11 mouse cellular contexts compared by ENCODE assay signal in the genomic region with DNA sequence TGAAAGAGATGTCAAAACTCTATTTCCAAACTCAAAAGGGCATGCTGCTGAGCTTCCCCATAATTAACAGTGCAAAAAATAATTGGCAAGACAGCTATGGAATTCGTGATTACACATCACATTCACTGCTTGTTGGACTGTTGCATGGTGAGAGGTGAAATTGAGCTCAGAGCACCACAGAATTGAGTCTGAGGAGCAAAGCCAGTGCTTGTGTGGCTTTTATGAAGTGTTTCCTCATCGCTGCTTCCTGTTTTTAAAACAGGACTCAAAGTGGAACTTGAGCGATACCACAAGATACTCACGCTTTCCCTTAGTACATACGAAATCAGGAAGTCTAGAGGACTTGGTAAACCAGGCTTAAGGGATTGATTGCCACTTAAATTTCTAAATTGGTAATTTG. TPM values are rescaled to one million over a fixed set of nuclear protein-coding genes. Genes with fewer than 3 reads are reported as not detected.
DNase-seq lines count a peak whose midpoint lies in the region; ATAC-seq and TF ChIP-seq lines count a peak whose summit lies in the region.
"Had no signal": no experiment of that assay in that cellular context is flagged by ENCODE, and none has a peak within 500 bp of the region (broad histone marks: within the 10 kb centered on the region; RNA-seq: fewer than 3 reads in every experiment).

No protein-coding gene starts in this region.

- no peak for TF ChIP-seq EP300 in liver, postnatal 0 days (IDR thresholded peaks at IDR 0.05; ENCODE audit: low read depth)

- TF ChIP-seq CTCF in liver, postnatal 0 days (IDR thresholded peaks at IDR 0.05; ENCODE audit: low read depth) = no peak
- no peak for TF ChIP-seq CTCF in G1E (IDR thresholded peaks at IDR 0.05; ENCODE audit: low read depth, low read length)
- no peak for TF ChIP-seq CTCF in lung, embryonic 14.5 days (IDR thresholded peaks at IDR 0.05; ENCODE audit: low read depth)

- peak; percentile 17 for DNase-seq in liver, postnatal 0 days
- DNase-seq in liver = no peak
- DNase-seq in G1E (ENCODE audit: low spot score) = no peak
- DNase-seq in lung, embryonic 14.5 days = peak; percentile 74
- DNase-seq in naive thymus-derived CD4-positive, alpha-beta T cell, adult 2 months (ENCODE audit: low read depth) = peak; percentile 76
- DNase-seq in forebrain, embryonic 10.5 days (ENCODE audit: extremely low spot score, low spot score) = no peak
- DNase-seq in cerebellum, adult 11-12 months = no peak
- DNase-seq in left cerebral cortex, postnatal 36 days (ENCODE audit: low spot score in 2 of 2) = no peak
- DNase-seq: heart, adult 2 months had no signal

- 40% methylated on average over 5 of the region's 5 CpGs for WGBS in liver, postnatal 0 days (ENCODE audit: insufficient replicate concordance)
- WGBS in lung, embryonic 14.5 days = 59% methylated on average over 5 of the region's 5 CpGs
- 90% methylated on average over 5 of the region's 5 CpGs for WGBS in forebrain, embryonic 10.5 days

- H3K27ac ChIP-seq in liver, postnatal 0 days (ENCODE audit: low read depth) = peak overlapping the region; percentile 70
- no peak overlapping the region for H3K27ac ChIP-seq in lung, embryonic 14.5 days (ENCODE audit: low read depth)
- no peak overlapping the region for H3K27ac ChIP-seq in forebrain, embryonic 10.5 days
- H3K27ac ChIP-seq: heart, adult 2 months; layer of hippocampus, adult 2 months had no signal

- H3K36me3 ChIP-seq in liver, postnatal 0 days (replicated peaks; ENCODE audit: insufficient read depth, low read length) = no peaks in the 10 kb centered on the region
- no peaks in the 10 kb centered on the region for H3K36me3 ChIP-seq in G1E (replicated peaks)
- no peaks in the 10 kb centered on the region for H3K36me3 ChIP-seq in lung, embryonic 14.5 days (ENCODE audit: insufficient read depth)
- no peaks in the 10 kb centered on the region for H3K36me3 ChIP-seq in forebrain, embryonic 10.5 days (replicated peaks)

- H3K4me2 ChIP-seq in liver, postnatal 0 days (ENCODE audit: low read depth, low read length) = no peak overlapping the region; the same call in 1 of the 2 replicates
- no peak overlapping the region for H3K4me2 ChIP-seq in lung, embryonic 14.5 days

- no peaks in the 10 kb centered on the region for H3K4me1 ChIP-seq in liver, postnatal 0 days (ENCODE audit: insufficient read depth)
- peaks cover 8% of the 10 kb centered on the region; the same call in 1 of the 2 replicates for H3K4me1 ChIP-seq in G1E (ENCODE audit: insufficient read depth, low read depth, low read length)
- H3K4me1 ChIP-seq in lung, embryonic 14.5 days (ENCODE audit: insufficient read depth) = no peaks in the 10 kb centered on the region
- H3K4me1 ChIP-seq in forebrain, embryonic 10.5 days = no peaks in the 10 kb centered on the region

- H3K9me3 ChIP-seq in liver, postnatal 0 days (ENCODE audit: low read length) = no peaks in the 10 kb centered on the region
- H3K9me3 ChIP-seq in G1E (replicated peaks) = no peaks in the 10 kb centered on the region
- no peaks in the 10 kb centered on the region for H3K9me3 ChIP-seq in lung, embryonic 14.5 days (ENCODE audit: low read depth, low read length)
- H3K9me3 ChIP-seq in forebrain, embryonic 10.5 days = no peaks in the 10 kb centered on the region

- no peak overlapping the region for H3K4me3 ChIP-seq in liver, postnatal 0 days (ENCODE audit: low read depth, low read length)
- H3K4me3 ChIP-seq in G1E (ENCODE audit: low read depth, low read length) = no peak overlapping the region
- H3K4me3 ChIP-seq in lung, embryonic 14.5 days (ENCODE audit: low read depth, low read length) = no peak overlapping the region
- H3K4me3 ChIP-seq in forebrain, embryonic 10.5 days = no peak overlapping the region
- H3K4me3 ChIP-seq: heart, adult 2 months; layer of hippocampus, adult 2 months had no signal

- no peak overlapping the region for H3K9ac ChIP-seq in liver, postnatal 0 days (replicated peaks)
- H3K9ac ChIP-seq in lung, embryonic 14.5 days = no peak overlapping the region

- peak; percentile 58 for ATAC-seq in liver, postnatal 0 days
- peak; percentile 28; the same call in 1 of the 2 replicates for ATAC-seq in G1E (ENCODE audit: extremely low read depth, insufficient number of reproducible peaks, low FRiP score, poor library complexity, severe bottlenecking)
- ATAC-seq in lung, embryonic 14.5 days (ENCODE audit: insufficient read depth) = no peak
- ATAC-seq: forebrain, embryonic 14.5 days had no signal

- intact Hi-C loops in left cerebral cortex, postnatal 36 days (cut with DNase I) = no loop called here

- H3K27me3 ChIP-seq in liver, postnatal 0 days (ENCODE audit: insufficient read depth, low read length) = no peaks in the 10 kb centered on the region
- no peaks in the 10 kb centered on the region for H3K27me3 ChIP-seq in G1E (ENCODE audit: insufficient read depth, low read length)
- H3K27me3 ChIP-seq in lung, embryonic 14.5 days (ENCODE audit: insufficient read depth, low read length) = no peaks in the 10 kb centered on the region
- 0 out of 2 replicates have a peak, but pooled peaks cover 6% of the 10 kb centered on the region for H3K27me3 ChIP-seq in forebrain, embryonic 10.5 days (ENCODE audit: poor library complexity, severe bottlenecking)

RNA-seq across cellular contexts. Expression of gene Arhgap15, which starts 24.0 kb away (rescaled TPM):
- polyA plus RNA-seq in liver, postnatal 0 days (2015; fragmentation: Nextera tagmentation; extraction: Ambion mirVana) = 5.3 and 6.3 TPM in 2 replicates
- 47.4 and 56.4 TPM in 2 replicates for total RNA-seq in G1E (2014; fragmentation: Nextera tagmentation)
- total RNA-seq in G1E (2017) = 38.3 and 39.8 TPM in 2 replicates
- 0.89 and 0.95 TPM in 2 replicates for polyA plus RNA-seq in G1E (2012)
- polyA plus RNA-seq in lung, embryonic 14.5 days (2014; fragmentation: Nextera tagmentation; extraction: Ambion mirVana) = 0.86 and 1.4 TPM in 2 replicates
- 0.30 and 0.49 TPM in 2 replicates for polyA plus RNA-seq in forebrain, embryonic 10.5 days (2016; fragmentation: Nextera tagmentation; extraction: Ambion mirVana)
- 10 to 100 TPM in 1 of 2 experiments, 1 to 10 TPM in 1; 7.6 to 12.2 TPM for total RNA-seq in left cerebral cortex, postnatal 36 days (2021)

Comparison
In these comparisons a context has a peak if more than half of its experiments do, and no peak if none do; other contexts are left out.
1. DNase-seq: peak in liver, postnatal 0 days (single experiment), lung, embryonic 14.5 days (single experiment) and naive thymus-derived CD4-positive, alpha-beta T cell, adult 2 months (single experiment); none in liver (single experiment), G1E (single experiment), forebrain, embryonic 10.5 days (single experiment), cerebellum, adult 11-12 months (single experiment) and left cerebral cortex, postnatal 36 days (0 of 2).